Mouse (Mus musculus) liver, postnatal 0 days (tissue): ENCODE data around the gene LTO1.
"Not testable (repeated sequence)": the region's sequence is repeated elsewhere in the genome, so short reads cannot be mapped to it uniquely, and the experiment has no call there.

Experiments
- CTCF ChIP-seq: sonication (generic); IDR thresholded peaks from 2 replicates; pipeline ENCODE4 v1.5.1; 2016; ENCODE audit warnings: antibody characterized with exemption, low read depth
- EP300 ChIP-seq: IDR thresholded peaks from 2 replicates; pipeline ENCODE4 v1.6.1; 2016; ENCODE audit warnings: antibody characterized with exemption, low read depth, mild to moderate bottlenecking

GRCm38 (mm10) chr7:144890661-144891060 is 24.2 kb upstream of the LTO1 start:
- TF ChIP-seq CTCF: 0 out of 2 replicates have a peak, but pooled peaks have one; percentile 21
- not testable (repeated sequence) for TF ChIP-seq EP300
